Mouse (Mus musculus) stomach, embryonic 16.5 days (tissue): ENCODE measurements around the gene Tln2. TPM values are rescaled to one million over a fixed set of nuclear protein-coding genes. Genes with fewer than 3 reads are reported as not detected.

Experiments
- ATAC-seq: fragments of 200-750 bp; cut with Nextera tagmentation; 2 replicates; pipeline ENCODE4 v1.8.0; 2017; ENCODE audit warnings: moderate number of reproducible peaks, moderate TSS enrichment; ENCODE audit not compliant: insufficient read depth, low FRiP score
- H3K27ac ChIP-seq: fragments of 300-500 bp; sonication (generic); 2 replicates; pipeline ENCODE4 v1.5.1; 2014; ENCODE audit warnings: low read length
- H3K27me3 ChIP-seq: fragments of 300-500 bp; sonication (generic); 2 replicates; pipeline ENCODE4 v1.6.1; 2014; ENCODE audit warnings: low read length, control low read depth, mixed read lengths; ENCODE audit not compliant: control insufficient read depth, insufficient read depth
- H3K36me3 ChIP-seq: fragments of 300-500 bp; sonication (generic); 2 replicates; pipeline ENCODE4 v1.6.1; 2014; ENCODE audit warnings: low read length; ENCODE audit not compliant: control insufficient read depth, insufficient read depth
- H3K4me1 ChIP-seq: fragments of 300-500 bp; sonication (generic); 2 replicates; pipeline ENCODE4 v1.6.1; 2014; ENCODE audit warnings: low read length, control low read depth, mixed read lengths; ENCODE audit not compliant: control insufficient read depth, insufficient read depth
- H3K4me2 ChIP-seq: fragments of 300-500 bp; sonication (generic); 2 replicates; pipeline ENCODE4 v1.6.1; 2014; ENCODE audit warnings: low read depth, low read length, mixed read lengths
- H3K4me3 ChIP-seq: fragments of 300-500 bp; sonication (generic); replicated peaks from 2 replicates; pipeline ENCODE4 v1.5.1; 2014; ENCODE audit warnings: mild to moderate bottlenecking, low read length
- H3K9ac ChIP-seq: fragments of 300-500 bp; sonication (generic); 2 replicates; pipeline ENCODE4 v1.6.1; 2014; ENCODE audit warnings: low read length
- H3K9me3 ChIP-seq: fragments of 300-500 bp; sonication (generic); replicated peaks from 2 replicates; pipeline ENCODE4 v1.6.1; 2016; ENCODE audit warnings: low read length, control low read depth; ENCODE audit not compliant: control insufficient read depth
- WGBS: fragments of 180-500 bp; shearing (Covaris S2); extraction: QIAGEN DNeasy Blood & Tissue Kit; methylation state at CpG from one replicate; pipeline ENCODE4 v1.1.7; 2014; 5-methylcytosine and 5-hydroxymethylcytosine counted together
- polyA plus RNA-seq: library from polyadenylated mRNA; unstranded; fragments of >200 nt; fragmentation: Nextera tagmentation; extraction: Ambion mirVana; gene quantifications from 2 replicates; pipeline ENCODE4 v1.2.1, GENCODE M21; 2015

Gene Tln2
- polyA plus RNA-seq, 1 experiment from 2014 or later: 25.4 TPM

- H3K9ac ChIP-seq: 0 out of 2 replicates have a peak overlapping the region, but pooled peaks have one; percentile 29
- no peak overlapping the region for H3K4me3 ChIP-seq
- H3K36me3 ChIP-seq: no peaks in the 10 kb centered on the region
- 55% methylated on average over 6 of the region's 6 CpGs for WGBS
- H3K4me2 ChIP-seq: no peak overlapping the region
- H3K9me3 ChIP-seq: no peaks in the 10 kb centered on the region
- peak; percentile 83; the same call in 1 of the 2 replicates for ATAC-seq
- H3K27ac ChIP-seq: no peak overlapping the region
- no peaks in the 10 kb centered on the region for H3K27me3 ChIP-seq
- H3K4me1 ChIP-seq: peaks cover 3% of the 10 kb centered on the region; the same call in 1 of the 2 replicates
Measured at GRCm38 (mm10) chr9:67213275-67213674, 346.2 kb downstream of the Tln2 start.

- H3K4me3 ChIP-seq: no peak overlapping the region
- H3K4me1 ChIP-seq: peaks cover 7% of the 10 kb centered on the region; the same call in 1 of the 2 replicates
- no peak for ATAC-seq
- H3K36me3 ChIP-seq: no peaks in the 10 kb centered on the region
- H3K27me3 ChIP-seq: no peaks in the 10 kb centered on the region
- no peak overlapping the region for H3K9ac ChIP-seq
- no peak overlapping the region for H3K27ac ChIP-seq
- no peaks in the 10 kb centered on the region for H3K9me3 ChIP-seq
- 91% methylated on average over 4 of the region's 4 CpGs for WGBS
- no peak overlapping the region for H3K4me2 ChIP-seq
Measured at GRCm38 (mm10) chr9:67211220-67211619, 348.3 kb downstream of the Tln2 start.

GRCm38 (mm10) chr9:67209451-67209850 lies 350.1 kb downstream of the Tln2 start:
- Histone ChIP-seq H3K9ac (no peak overlapping the region), H3K27me3 (no peaks in the 10 kb centered on the region), H3K36me3 (no peaks in the 10 kb centered on the region), H3K4me2 (no peak overlapping the region), H3K9me3 (no peaks in the 10 kb centered on the region), H3K27ac (no peak overlapping the region), H3K4me3 (no peak overlapping the region), H3K4me1 (peaks cover 7% of the 10 kb centered on the region; the same call in 1 of the 2 replicates)
- ATAC-seq: no peak
- 91% methylated on average over 9 of the region's 9 CpGs for WGBS

GRCm38 (mm10) chr9:67208420-67208819 lies 351.1 kb downstream of the Tln2 start:
- Histone ChIP-seq H3K27ac (no peak overlapping the region), H3K27me3 (no peaks in the 10 kb centered on the region), H3K36me3 (no peaks in the 10 kb centered on the region), H3K9ac (no peak overlapping the region), H3K4me1 (peaks cover 7% of the 10 kb centered on the region; the same call in 1 of the 2 replicates), H3K4me2 (no peak overlapping the region), H3K9me3 (no peaks in the 10 kb centered on the region), H3K4me3 (no peak overlapping the region)
- ATAC-seq: no peak
- WGBS: 19% methylated on average over 3 of the region's 3 CpGs

- H3K4me3 ChIP-seq: no peak overlapping the region
- no peaks in the 10 kb centered on the region for H3K27me3 ChIP-seq
- no peak for ATAC-seq
- WGBS: 45% methylated on average over 4 of the region's 4 CpGs
- no peaks in the 10 kb centered on the region for H3K9me3 ChIP-seq
- no peak overlapping the region for H3K9ac ChIP-seq
- no peak overlapping the region for H3K27ac ChIP-seq
- H3K4me2 ChIP-seq: no peak overlapping the region
- H3K36me3 ChIP-seq: no peaks in the 10 kb centered on the region
- H3K4me1 ChIP-seq: peaks cover 7% of the 10 kb centered on the region; the same call in 1 of the 2 replicates
Measured at GRCm38 (mm10) chr9:67205175-67205574, 354.3 kb downstream of the Tln2 start.

GRCm38 (mm10) chr9:67196609-67197008 lies 362.9 kb downstream of the Tln2 start:
- Histone ChIP-seq H3K4me3 (no peak overlapping the region), H3K9ac (no peak overlapping the region), H3K4me2 (no peak overlapping the region), H3K27ac (no peak overlapping the region), H3K36me3 (no peaks in the 10 kb centered on the region), H3K4me1 (0 out of 2 replicates have a peak, but pooled peaks cover 4% of the 10 kb centered on the region), H3K9me3 (no peaks in the 10 kb centered on the region), H3K27me3 (no peaks in the 10 kb centered on the region)
- WGBS: 97% methylated on average over 8 of the region's 8 CpGs
- ATAC-seq: no peak

GRCm38 (mm10) chr9:67195306-67195705 lies 364.2 kb downstream of the Tln2 start:
- Histone ChIP-seq H3K4me1 (0 out of 2 replicates have a peak, but pooled peaks cover 5% of the 10 kb centered on the region), H3K9me3 (no peaks in the 10 kb centered on the region), H3K36me3 (no peaks in the 10 kb centered on the region), H3K27ac (no peak overlapping the region), H3K4me3 (no peak overlapping the region), H3K9ac (no peak overlapping the region), H3K4me2 (no peak overlapping the region), H3K27me3 (no peaks in the 10 kb centered on the region)
- 76% methylated on average over 7 of the region's 7 CpGs for WGBS
- ATAC-seq: no peak

GRCm38 (mm10) chr9:67191488-67192331 lies 367.8 kb downstream of the Tln2 start:
- Histone ChIP-seq H3K9me3 (no peaks in the 10 kb centered on the region), H3K4me2 (no peak overlapping the region), H3K36me3 (no peaks in the 10 kb centered on the region), H3K27me3 (no peaks in the 10 kb centered on the region), H3K9ac (peak overlapping the region; percentile 51; the same call in 1 of the 2 replicates), H3K27ac (peak overlapping the region; percentile 76), H3K4me3 (no peak overlapping the region), H3K4me1 (0 out of 2 replicates have a peak, but pooled peaks cover 5% of the 10 kb centered on the region)
- 53% methylated on average over 10 of the region's 10 CpGs for WGBS
- peak; percentile 89 for ATAC-seq

GRCm38 (mm10) chr9:67187686-67188085 lies 371.8 kb downstream of the Tln2 start:
- 0 out of 2 replicates have a peak, but pooled peaks cover 5% of the 10 kb centered on the region for H3K4me1 ChIP-seq
- WGBS: 68% methylated on average over 5 of the region's 5 CpGs
- ATAC-seq: no peak
- H3K4me2 ChIP-seq: no peak overlapping the region
- no peaks in the 10 kb centered on the region for H3K27me3 ChIP-seq
- H3K4me3 ChIP-seq: no peak overlapping the region
- no peak overlapping the region for H3K9ac ChIP-seq
- H3K27ac ChIP-seq: no peak overlapping the region
- no peaks in the 10 kb centered on the region for H3K36me3 ChIP-seq
- H3K9me3 ChIP-seq: no peaks in the 10 kb centered on the region
